Mouse (Mus musculus) gastrocnemius, adult 2 months (tissue): ENCODE measurements around the gene Tgm2. TPM values are rescaled to one million over a fixed set of nuclear protein-coding genes. Genes with fewer than 3 reads are reported as not detected.

Source experiments
- DNase-seq: peaks from one replicate; pipeline ENCODE4 v3.0.0; 2022
- H3K27ac ChIP-seq: fragments of 200-600 bp; 2 replicates; pipeline ENCODE4 v1.8.1; 2022; ENCODE audit warnings: mild to moderate bottlenecking
- H3K4me3 ChIP-seq: fragments of 200-600 bp; 2 replicates; pipeline ENCODE4 v1.8.1; 2022; ENCODE audit warnings: mild to moderate bottlenecking, moderate library complexity
- CTCF ChIP-seq: fragments of 200-600 bp; IDR thresholded peaks from 2 replicates; pipeline ENCODE4 v1.8.1; 2022; ENCODE audit warnings: antibody characterized with exemption, mild to moderate bottlenecking, moderate library complexity
- intact Hi-C: fragments of 180-260 bp; cut with DNase I; formaldehyde crosslinking; loops from one replicate; pipeline ENCODE4 v1.15.1; 2025
- total RNA-seq, 2 experiments: library from RNA; stranded (reverse); gene quantifications; 2 replicates each; pipeline ENCODE4 v1.2.3; 2021

Tgm2 gene
- total RNA-seq, 2 experiments from 2014 or later, result 44.2 to 55.4 TPM

- no peak overlapping the region; the same call in 1 of the 2 replicates for H3K27ac ChIP-seq
- DNase-seq, result no peak
These were observed 29.6 kb downstream of the Tgm2 start for GRCm38 (mm10) chr2:158116653-158117052.

GRCm38 (mm10) chr2:158115838-158116453 is 30.3 kb downstream of the Tgm2 start:
- no peak for DNase-seq

More at GRCm38 (mm10) chr2:158116653-158117052, 29.6 kb downstream of the Tgm2 start:
- TF ChIP-seq CTCF, result no peak
- intact Hi-C loops, result no loop called here
- no peak overlapping the region for H3K4me3 ChIP-seq

GRCm38 (mm10) chr2:158114931-158115330 is 31.3 kb downstream of the Tgm2 start:
- H3K4me3 ChIP-seq, result no peak overlapping the region
- H3K27ac ChIP-seq, result peak overlapping the region; percentile 35
- no peak for TF ChIP-seq CTCF
- no peak for DNase-seq
- intact Hi-C loops, result no loop called here

More at GRCm38 (mm10) chr2:158115838-158116453, 30.3 kb downstream of the Tgm2 start:
- Histone ChIP-seq H3K27ac (no peak overlapping the region), H3K4me3 (no peak overlapping the region)
- no peak for TF ChIP-seq CTCF
- intact Hi-C loops, result no loop called here

GRCm38 (mm10) chr2:158113591-158114257 is 32.5 kb downstream of the Tgm2 start:
- peak; percentile 82 for DNase-seq
- intact Hi-C loops, result no loop called here
- Histone ChIP-seq H3K4me3 (no peak overlapping the region), H3K27ac (peak overlapping the region; percentile 72)
- no peak for TF ChIP-seq CTCF

GRCm38 (mm10) chr2:158109516-158109915 is 36.7 kb downstream of the Tgm2 start:
- intact Hi-C loops, result no loop called here
- no peak for TF ChIP-seq CTCF
- H3K27ac ChIP-seq, result peak overlapping the region; percentile 63
- no peak for DNase-seq
- H3K4me3 ChIP-seq, result no peak overlapping the region

- peak; percentile 79 for TF ChIP-seq CTCF
- H3K4me3 ChIP-seq, result no peak overlapping the region
- 0 out of 2 replicates have a peak overlapping the region, but pooled peaks have one; percentile 20 for H3K27ac ChIP-seq
- DNase-seq, result peak; percentile 73
- intact Hi-C loops, result loop anchor here (1.0 kb wide), 2 partner anchors 38 to 97 kb away; no protein-coding TSS in a partner anchor
These were observed 39.2 kb downstream of the Tgm2 start for GRCm38 (mm10) chr2:158106947-158107587.

- intact Hi-C loops, result no loop called here
- DNase-seq, result no peak
- TF ChIP-seq CTCF, result no peak
These were observed 40.6 kb downstream of the Tgm2 start for GRCm38 (mm10) chr2:158105605-158106004.

GRCm38 (mm10) chr2:158104966-158105365 is 41.3 kb downstream of the Tgm2 start:
- intact Hi-C loops, result no loop called here
- TF ChIP-seq CTCF, result no peak
- H3K27ac ChIP-seq, result no peak overlapping the region

More at GRCm38 (mm10) chr2:158105605-158106004, 40.6 kb downstream of the Tgm2 start:
- no peak overlapping the region for H3K27ac ChIP-seq
- no peak overlapping the region for H3K4me3 ChIP-seq

GRCm38 (mm10) chr2:158101768-158102167 is 44.5 kb downstream of the Tgm2 start:
- H3K27ac ChIP-seq, result no peak overlapping the region
- intact Hi-C loops, result no loop called here

More at GRCm38 (mm10) chr2:158104966-158105365, 41.3 kb downstream of the Tgm2 start:
- no peak for DNase-seq
- H3K4me3 ChIP-seq, result no peak overlapping the region

GRCm38 (mm10) chr2:158099537-158099936 is 46.7 kb downstream of the Tgm2 start:
- Histone ChIP-seq H3K27ac (no peak overlapping the region), H3K4me3 (no peak overlapping the region)
- TF ChIP-seq CTCF, result no peak
- intact Hi-C loops, result no loop called here
- no peak for DNase-seq

More at GRCm38 (mm10) chr2:158101768-158102167, 44.5 kb downstream of the Tgm2 start:
- no peak for DNase-seq
- no peak overlapping the region for H3K4me3 ChIP-seq
- TF ChIP-seq CTCF, result no peak

GRCm38 (mm10) chr2:158098730-158099129 is 47.5 kb downstream of the Tgm2 start:
- no peak for TF ChIP-seq CTCF
- DNase-seq, result no peak
- no peak overlapping the region for H3K4me3 ChIP-seq
- intact Hi-C loops, result no loop called here
- peak overlapping the region; percentile 35; the same call in 1 of the 2 replicates for H3K27ac ChIP-seq

GRCm38 (mm10) chr2:158097071-158097470 is 49.2 kb downstream of the Tgm2 start:
- Histone ChIP-seq H3K4me3 (no peak overlapping the region), H3K27ac (no peak overlapping the region)
- intact Hi-C loops, result no loop called here
- TF ChIP-seq CTCF, result no peak
- DNase-seq, result no peak

- Histone ChIP-seq H3K27ac (peak overlapping the region; percentile 65; the same call in 1 of the 2 replicates), H3K4me3 (no peak overlapping the region)
- no peak for DNase-seq
- TF ChIP-seq CTCF, result no peak
- intact Hi-C loops, result no loop called here
These were observed 51.4 kb downstream of the Tgm2 start for GRCm38 (mm10) chr2:158094846-158095245.
